Mouse (Mus musculus) cortical plate, adult 2 months (tissue): Measurements from ENCODE around the gene Crebbp.

Source experiments
- CTCF ChIP-seq: fragments of 200-500 bp; IDR thresholded peaks from 2 replicates; pipeline ENCODE4 v1.5.1; 2011; ENCODE audit warnings: mild to moderate bottlenecking, control low read depth, low read length; ENCODE audit not compliant: insufficient read depth; ENCODE audit errors: extremely low read depth
- POLR2A ChIP-seq: fragments of 200-500 bp; IDR thresholded peaks from 2 replicates; pipeline ENCODE4 v1.6.1; 2011; ENCODE audit warnings: mild to moderate bottlenecking, low read length, control low read depth; ENCODE audit not compliant: insufficient read depth; ENCODE audit errors: extremely low read depth

DNA sequence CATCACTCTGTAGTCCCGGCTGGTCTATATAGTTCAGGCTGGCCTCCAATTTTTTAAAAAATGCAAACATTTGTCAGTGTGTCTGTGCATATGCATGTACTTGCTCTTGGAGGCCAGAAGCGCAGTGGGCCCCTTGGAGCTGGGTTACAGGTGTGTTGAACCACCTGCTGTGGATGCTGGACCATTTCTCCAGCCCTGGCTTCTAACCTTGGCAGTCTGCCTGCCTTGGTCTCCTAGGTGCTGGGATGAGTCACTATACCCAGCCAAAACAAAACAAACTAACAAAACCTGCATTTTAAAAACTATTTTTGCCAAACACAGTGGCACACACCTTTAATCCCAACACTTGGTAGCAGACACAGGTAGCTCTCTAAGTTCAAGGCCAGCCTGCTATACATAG is 43.7 kb upstream of the Crebbp start:
- TF ChIP-seq CTCF (no peak), POLR2A (no peak)
